20 mouse cellular contexts compared by ENCODE assay signal in the genomic region with DNA sequence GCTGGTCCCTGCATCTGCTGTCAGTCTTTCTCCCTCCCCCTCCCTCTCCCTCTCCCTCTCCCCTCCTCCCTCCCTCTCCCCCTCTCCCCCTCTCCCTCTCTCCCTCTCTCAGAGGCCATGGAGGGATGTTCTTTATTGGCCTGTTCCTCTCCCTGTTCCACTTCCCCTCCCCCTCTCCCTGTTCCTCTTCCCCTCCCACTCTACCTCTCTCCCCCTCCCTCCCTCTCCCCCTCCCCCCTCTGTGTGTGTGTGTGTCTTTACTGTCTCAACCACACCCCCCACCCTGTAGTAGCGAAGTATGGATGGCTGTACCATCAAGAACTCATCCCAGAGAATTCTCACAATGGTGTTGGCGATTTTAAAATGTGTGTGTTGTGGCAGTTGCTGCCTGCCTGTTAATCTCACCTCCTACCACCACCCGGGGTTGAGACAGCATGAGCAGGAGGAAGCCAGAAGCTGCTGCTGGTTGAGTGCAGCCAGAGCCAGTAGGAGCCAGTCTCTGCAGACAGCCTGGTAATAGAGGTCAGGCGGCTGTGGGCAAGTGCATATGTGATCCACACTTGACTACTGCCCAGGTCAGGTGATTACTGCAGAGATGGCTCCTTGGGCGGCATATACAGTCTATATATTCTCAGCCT.
DNase-seq lines count a peak whose midpoint lies in the region; ATAC-seq and TF ChIP-seq lines count a peak whose summit lies in the region.
"Had no signal": no experiment of that assay in that cellular context is flagged by ENCODE, and none has a peak within 500 bp of the region (broad histone marks: within the 10 kb centered on the region; RNA-seq: fewer than 3 reads in every experiment).

No protein-coding gene starts in this region.

- no peaks in the 10 kb centered on the region for H3K27me3 ChIP-seq in ES-Bruce4 (ENCODE audit: control insufficient read depth, insufficient read depth, low read length, poor library complexity, severe bottlenecking)
- H3K27me3 ChIP-seq in forebrain, embryonic 10.5 days (ENCODE audit: poor library complexity, severe bottlenecking) = no peaks in the 10 kb centered on the region
- H3K27me3 ChIP-seq: heart, embryonic 12.5 days; limb, embryonic 12.5 days had no signal

- H3K4me3 ChIP-seq in left cerebral cortex, adult 2 months = no peak overlapping the region
- H3K4me3 ChIP-seq in ES-Bruce4 (ENCODE audit: low read depth, low read length) = no peak overlapping the region
- no peak overlapping the region for H3K4me3 ChIP-seq in forebrain, embryonic 10.5 days
- H3K4me3 ChIP-seq: heart, embryonic 12.5 days; limb, embryonic 12.5 days; myocyte had no signal

- TF ChIP-seq CTCF in left cerebral cortex, adult 2 months (IDR thresholded peaks at IDR 0.05) = no peak
- TF ChIP-seq CTCF in ES-Bruce4 (IDR thresholded peaks at IDR 0.05; ENCODE audit: low read depth, low read length) = no peak

- no peak overlapping the region for H3K9ac ChIP-seq in ES-Bruce4 (ENCODE audit: low read depth, poor library complexity, severe bottlenecking)
- H3K9ac ChIP-seq: heart, embryonic 12.5 days; hindbrain, embryonic 14.5 days; limb, embryonic 12.5 days; liver, embryonic 14.5 days had no signal

- TF ChIP-seq EP300 in ES-Bruce4 (IDR thresholded peaks at IDR 0.05; ENCODE audit: insufficient read depth, low read depth, low read length) = 0 out of 2 replicates have a peak, but pooled peaks have one; percentile 34

- peak; percentile 44 for ATAC-seq in CD4-positive, CD25-positive, alpha-beta regulatory T cell, adult 4 months
- ATAC-seq in granulocyte monocyte progenitor cell, adult 5-6 weeks (replicated peaks; ENCODE audit: poor library complexity, severe bottlenecking) = peak; percentile 42
- ATAC-seq in inflammation-experienced regulatory T-cells, adult 6 months = no peak
- ATAC-seq: forebrain, embryonic 16.5 days; Patski had no signal

- DNase-seq in left cerebral cortex, adult 8-10 months (ENCODE audit: low spot score in 2 of 2) = peak; percentile 3 to 43
- no peak for DNase-seq in left cerebral cortex, adult 2 months (ENCODE audit: extremely low spot score in 1 of 2, low spot score in 2 of 2)
- DNase-seq in forebrain, embryonic 10.5 days (ENCODE audit: extremely low spot score, low spot score) = no peak
- DNase-seq in cerebellum, adult 11-12 months = no peak
- DNase-seq: gastrocnemius, postnatal 25 days; kidney, adult 11 months; kidney, postnatal 14 days; midbrain, embryonic 14.5 days; thymus, adult 18-20 months had no signal

- H3K9me3 ChIP-seq in ES-Bruce4 (replicated peaks; ENCODE audit: control insufficient read depth, insufficient read depth, low read length, poor library complexity, severe bottlenecking) = no peaks in the 10 kb centered on the region
- H3K9me3 ChIP-seq in forebrain, embryonic 10.5 days = no peaks in the 10 kb centered on the region; the same call in 1 of the 2 replicates
- H3K9me3 ChIP-seq: heart, embryonic 12.5 days; limb, embryonic 12.5 days had no signal

- no peak overlapping the region for H3K27ac ChIP-seq in left cerebral cortex, adult 2 months
- H3K27ac ChIP-seq in ES-Bruce4 (ENCODE audit: insufficient read depth, low read length) = no peak overlapping the region
- H3K27ac ChIP-seq in forebrain, embryonic 10.5 days = no peak overlapping the region
- H3K27ac ChIP-seq: hindbrain, embryonic 14.5 days; limb, embryonic 12.5 days; liver, embryonic 14.5 days had no signal

- 73% methylated on average over 5 of the region's 5 CpGs for WGBS in forebrain, embryonic 10.5 days

- H3K4me1 ChIP-seq in ES-Bruce4 (ENCODE audit: control insufficient read depth, insufficient read depth, low read length) = peaks cover 4% of the 10 kb centered on the region
- peaks cover 15% of the 10 kb centered on the region for H3K4me1 ChIP-seq in forebrain, embryonic 10.5 days
- H3K4me1 ChIP-seq: heart, embryonic 12.5 days; limb, embryonic 12.5 days had no signal

- intact Hi-C loops in left cerebral cortex, adult 2 months (cut with DNase I) = no loop called here

- no peak for TF ChIP-seq POLR2A in ES-Bruce4 (IDR thresholded peaks at IDR 0.05; ENCODE audit: insufficient read depth, low read length)

- no peaks in the 10 kb centered on the region for H3K36me3 ChIP-seq in ES-Bruce4 (ENCODE audit: control insufficient read depth, insufficient read depth, low read length, poor library complexity, severe bottlenecking)
- H3K36me3 ChIP-seq in forebrain, embryonic 10.5 days (replicated peaks) = no peaks in the 10 kb centered on the region
- H3K36me3 ChIP-seq: heart, embryonic 12.5 days; limb, embryonic 12.5 days had no signal

Comparison
In these comparisons a context has a peak if more than half of its experiments do, and no peak if none do; other contexts are left out.
1. DNase-seq: peak in left cerebral cortex, adult 8-10 months (2 of 2); none in left cerebral cortex, adult 2 months (0 of 2), forebrain, embryonic 10.5 days (single experiment) and cerebellum, adult 11-12 months (single experiment).